Mouse (Mus musculus): Measurements from ENCODE around the gene Isyna1.

DNA sequence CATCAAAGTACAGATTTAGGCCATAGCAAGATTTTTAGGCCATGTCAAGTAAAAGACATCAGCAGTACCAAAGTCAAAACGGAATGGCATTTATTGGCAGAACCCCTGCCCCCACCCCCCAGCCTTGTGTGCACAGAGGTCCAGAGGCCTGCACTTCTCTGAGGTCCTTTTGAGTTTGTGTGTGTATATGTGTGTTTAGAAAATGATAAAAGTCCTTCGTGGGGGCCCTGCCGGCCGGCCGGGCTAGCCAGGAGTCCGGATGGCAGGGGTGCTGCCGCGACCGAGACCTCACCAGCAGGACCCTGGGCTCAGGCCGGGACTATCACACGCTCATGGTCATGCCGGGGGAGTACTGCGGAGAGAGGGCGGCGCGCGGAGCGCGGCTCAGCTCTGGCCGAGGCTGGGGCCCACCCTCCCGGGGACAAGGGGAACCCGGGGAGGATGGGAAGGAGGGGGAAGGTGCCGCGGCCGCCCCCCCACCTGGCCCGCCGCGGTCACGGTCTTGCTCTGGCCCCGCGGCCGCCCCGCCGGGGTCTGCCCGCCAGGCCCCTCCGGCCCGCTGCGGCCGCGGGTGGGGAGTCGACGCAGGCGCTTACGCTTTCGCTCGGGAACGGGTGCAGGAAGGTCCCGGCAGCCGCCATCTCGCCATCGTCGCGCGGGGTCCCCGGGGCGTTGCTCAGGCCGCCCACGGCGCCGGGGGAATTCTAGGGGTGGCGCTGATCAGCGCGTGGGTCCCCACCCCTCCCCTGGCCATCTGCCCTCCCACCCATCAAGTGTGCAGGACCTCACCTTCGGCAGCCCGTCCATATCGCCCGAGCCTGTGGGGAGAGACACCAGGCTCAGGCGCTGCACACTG is 3.5 kb downstream of the Isyna1 start:
- TF ChIP-seq POLR2A (IDR thresholded peaks at IDR 0.05; ENCODE audit: low read depth, low read length) = no peak
- TF ChIP-seq CTCF (IDR thresholded peaks at IDR 0.05; ENCODE audit: borderline replicate concordance, insufficient read depth, low read length) = no peak
